Mouse (Mus musculus) urinary bladder, postnatal 14 days (tissue): ENCODE results near the gene Pde4c.

Experiments used
- DNase-seq: peaks from one replicate; pipeline ENCODE4 v3.0.0; 2021; ENCODE audit warnings: low spot score

Pde4c gene

DNA sequence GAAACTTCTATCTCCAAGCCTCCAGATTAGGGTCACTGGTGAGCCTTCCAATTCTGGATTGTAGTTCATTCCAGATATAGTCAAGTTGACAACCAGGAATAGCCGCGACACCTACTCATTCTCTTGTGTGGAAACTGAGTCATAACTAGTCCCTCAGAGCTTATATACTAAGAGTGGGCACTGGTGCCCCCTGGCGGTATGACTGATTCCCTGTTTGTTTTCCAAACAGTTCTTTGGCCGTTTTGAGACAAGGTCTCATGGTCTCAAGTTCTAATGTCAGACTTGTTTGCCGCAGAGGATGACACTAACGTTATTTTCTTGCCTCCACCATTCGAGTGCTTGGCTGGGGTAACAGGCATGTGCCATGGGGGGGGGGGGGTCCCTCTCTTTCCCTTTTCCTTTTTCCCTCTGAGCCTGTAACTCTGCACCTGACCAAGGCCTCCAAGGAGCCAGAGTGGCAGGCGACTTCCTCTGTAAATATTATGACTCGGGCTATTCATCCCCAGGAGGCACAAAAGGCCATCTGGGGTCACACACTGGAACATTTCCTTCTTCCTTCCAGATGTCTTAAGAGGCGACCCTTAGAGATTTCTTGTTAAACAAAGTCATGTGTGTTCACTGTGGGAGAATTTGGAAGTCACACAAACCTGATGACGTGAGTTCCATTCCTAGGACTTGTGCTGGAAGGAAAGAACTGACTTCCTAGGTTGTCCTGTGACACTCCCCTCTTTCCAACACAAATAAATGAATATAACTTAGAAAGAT, 28.7 kb downstream of the Pde4c start:
- peak; percentile 80 for DNase-seq

GRCm38 (mm10) chr8:70753151-70753550, 29.6 kb downstream of the Pde4c start:
- peak; percentile 88 for DNase-seq

DNA sequence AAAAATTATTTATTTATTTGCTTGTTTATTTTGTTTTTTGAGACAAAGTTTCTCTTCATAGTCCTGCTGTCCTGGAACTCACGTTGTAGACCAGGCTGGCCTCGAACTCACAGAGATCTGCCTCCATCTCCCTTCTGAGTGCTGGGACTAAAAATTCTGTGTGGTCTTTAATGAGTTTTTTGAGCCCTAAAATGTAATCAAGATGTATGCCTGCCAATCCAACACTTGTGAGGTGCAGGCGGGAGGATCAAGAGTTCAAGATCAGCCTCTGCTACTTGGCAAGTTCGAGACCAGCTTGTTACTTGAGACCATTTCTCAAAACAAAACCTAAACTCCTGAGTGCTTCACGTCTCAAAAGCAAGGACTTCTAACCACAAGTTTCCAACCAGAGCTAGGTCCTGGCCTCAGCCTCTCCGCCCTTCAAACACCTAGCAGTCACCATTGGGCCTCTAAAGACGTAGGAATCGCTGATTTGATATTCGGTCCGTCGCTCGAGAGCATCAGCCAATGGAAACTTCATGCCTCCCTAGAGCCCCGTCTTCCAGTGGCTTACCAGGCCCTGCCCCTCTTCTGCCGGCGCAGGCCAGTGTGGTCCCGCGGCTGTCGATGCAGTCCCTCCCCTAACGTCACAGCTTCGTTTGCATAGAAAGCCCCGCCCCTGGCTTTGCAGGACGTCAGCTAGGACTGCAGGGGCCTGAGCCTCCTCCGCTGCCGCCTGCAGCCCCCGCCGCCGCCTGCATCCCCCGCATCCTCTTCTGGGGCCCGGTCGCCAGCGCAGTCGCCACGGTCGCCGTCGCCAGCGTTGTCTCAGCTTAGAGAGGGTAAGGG, 30.7 kb downstream of the Pde4c start, which contains the start of gene Rab3a:
Rab3a (plus strand) TSS at position 637 of the 828 bp plus-strand sequence.
- peak; percentile 96 for DNase-seq

GRCm38 (mm10) chr8:70754871-70755660, 31.5 kb downstream of the Pde4c start:
- peak; percentile 63 for DNase-seq

- no peak for DNase-seq
Measured at GRCm38 (mm10) chr8:70755661-70756475, 32.3 kb downstream of the Pde4c start.

- DNase-seq: no peak
Measured at GRCm38 (mm10) chr8:70756476-70757040, 33.0 kb downstream of the Pde4c start.

DNA sequence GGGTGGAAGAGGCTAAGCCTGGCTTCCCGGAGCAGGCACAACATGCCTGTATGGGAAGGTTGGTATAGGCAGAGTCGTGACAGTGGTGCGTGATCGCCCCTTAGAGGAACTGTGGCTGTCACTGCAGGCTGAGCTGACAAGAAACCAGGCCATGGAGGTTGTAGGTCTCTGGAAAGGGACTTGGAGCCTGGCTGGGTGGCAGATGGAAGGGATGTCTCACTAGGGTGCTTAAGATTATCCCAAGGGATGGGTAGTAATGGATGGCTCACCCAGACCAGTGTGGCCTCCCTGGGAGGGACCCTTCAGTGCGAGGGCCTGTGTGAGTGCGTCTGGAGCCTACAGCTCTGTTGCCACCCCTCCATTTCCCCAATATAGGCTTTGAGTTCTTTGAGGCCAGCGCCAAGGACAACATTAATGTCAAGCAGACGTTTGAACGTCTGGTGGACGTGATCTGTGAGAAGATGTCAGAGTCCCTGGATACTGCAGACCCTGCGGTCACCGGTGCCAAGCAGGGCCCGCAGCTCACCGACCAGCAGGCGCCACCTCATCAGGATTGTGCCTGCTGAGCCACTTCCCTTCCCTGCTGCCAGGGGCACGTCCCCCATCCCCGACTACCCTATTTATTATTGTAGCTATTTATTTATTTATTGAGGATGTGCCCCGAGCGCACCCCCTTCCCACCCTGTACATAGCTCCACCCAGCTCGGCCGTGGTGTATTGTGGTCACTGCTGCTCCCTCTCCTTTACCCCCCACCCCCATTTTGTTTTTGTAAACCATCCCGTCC, 34.2 kb downstream of the Pde4c start:
- peak; percentile 3 for DNase-seq

DNA sequence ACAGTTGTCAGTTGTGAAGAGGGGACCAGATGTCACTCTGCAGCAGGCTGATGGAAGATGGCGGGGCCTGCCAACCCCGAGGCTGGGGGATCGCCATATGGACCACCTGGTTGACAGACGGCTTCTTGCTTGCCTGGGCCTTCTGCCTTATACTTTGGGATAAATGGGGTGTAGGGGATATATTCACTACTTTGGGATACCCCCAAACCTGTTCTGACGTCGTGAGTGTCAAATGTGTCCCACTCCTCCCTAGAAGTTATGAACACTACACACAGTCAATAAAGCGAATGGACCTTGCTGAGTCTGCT, 34.7 kb downstream of the Pde4c start:
- no peak for DNase-seq

GRCm38 (mm10) chr8:70758616-70759561, 35.4 kb downstream of the Pde4c start:
- peak; percentile 4 for DNase-seq

DNA sequence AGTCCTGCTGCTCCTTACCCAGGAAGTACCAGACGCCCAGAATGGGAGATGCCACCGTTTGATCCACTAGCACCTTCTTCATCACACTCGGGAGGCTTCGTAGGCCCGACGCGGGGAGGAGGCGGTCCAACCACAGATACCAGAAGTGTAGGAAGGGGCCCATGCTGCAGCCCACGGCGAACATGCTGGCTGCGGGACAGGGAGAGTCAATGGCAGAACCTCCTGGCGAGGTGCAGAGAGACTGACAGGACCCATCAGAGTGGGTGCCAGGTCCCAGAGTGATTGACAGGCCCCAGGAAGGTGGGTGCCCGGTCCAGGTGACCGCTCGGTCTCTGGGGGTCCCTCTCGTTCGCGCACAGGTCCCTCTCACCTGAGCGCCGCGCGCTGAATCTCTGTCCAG, 36.8 kb downstream of the Pde4c start:
- no peak for DNase-seq

GRCm38 (mm10) chr8:70760775-70761406, 37.4 kb downstream of the Pde4c start, which contains the start of gene Mpv17l2:
Mpv17l2 (minus strand) TSS chr8:70760946.
- DNase-seq: peak; percentile 96

- no peak for DNase-seq
Measured at GRCm38 (mm10) chr8:70762118-70762517, 38.6 kb downstream of the Pde4c start.

- peak; percentile 62 for DNase-seq
Measured at GRCm38 (mm10) chr8:70763354-70763753, 39.8 kb downstream of the Pde4c start.

DNA sequence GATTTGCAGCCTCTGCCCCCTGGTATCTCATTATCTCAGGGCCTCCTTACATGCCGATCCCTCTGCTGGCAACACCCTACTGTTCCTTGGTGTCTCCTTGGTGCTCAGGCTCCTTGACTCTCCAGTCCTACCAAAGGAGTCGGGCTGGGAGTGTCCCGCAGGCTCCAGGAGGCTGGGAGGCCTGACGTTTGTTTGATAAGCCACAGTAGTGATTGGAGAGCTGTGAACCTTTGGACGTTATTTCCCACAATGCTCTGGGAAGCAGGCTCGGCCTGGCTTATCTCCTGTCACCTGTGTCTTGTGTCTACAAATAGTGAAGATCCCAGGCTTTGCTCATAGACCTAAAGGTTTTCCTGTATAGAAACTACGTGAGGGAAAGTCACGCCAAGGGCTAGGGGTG, 40.5 kb downstream of the Pde4c start:
- DNase-seq: no peak

GRCm38 (mm10) chr8:70764676-70765075, 41.2 kb downstream of the Pde4c start:
- DNase-seq: no peak

DNA sequence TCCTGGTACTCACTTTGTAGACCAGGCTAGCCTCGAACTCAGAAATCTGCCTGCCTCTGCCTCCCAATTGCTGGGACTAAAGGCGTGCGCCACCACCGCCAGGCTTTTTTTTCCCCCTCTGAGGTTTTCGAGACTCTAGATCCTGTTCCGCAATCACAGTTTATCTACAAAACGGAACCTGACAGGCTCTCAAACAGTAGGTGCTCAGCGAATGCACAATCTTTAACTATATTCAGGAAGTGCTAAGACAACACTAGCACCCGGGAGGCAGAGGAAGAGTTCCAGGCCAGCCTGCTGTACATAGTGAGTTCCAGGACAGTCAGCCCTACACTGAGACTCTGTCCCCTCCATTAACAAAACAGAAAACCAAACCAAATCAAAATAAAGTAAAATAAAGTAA, 41.8 kb downstream of the Pde4c start:
- DNase-seq: no peak

GRCm38 (mm10) chr8:70765838-70766570, 42.5 kb downstream of the Pde4c start:
- peak; percentile 53 for DNase-seq
